Mouse (Mus musculus) erythroid progenitor cell, adult 5-6 weeks (primary cell): Measurements from ENCODE around the gene Dnajc5. TPM values are rescaled to one million over a fixed set of nuclear protein-coding genes. Genes with fewer than 3 reads are reported as not detected.

ENCODE experiments used
- ATAC-seq: replicated peaks from 2 replicates; pipeline ENCODE4 v1.8.0; 2016; ENCODE audit warnings: moderate number of reproducible peaks, mild to moderate bottlenecking, moderate TSS enrichment, inconsistent platforms; ENCODE audit not compliant: poor library complexity, low FRiP score, severe bottlenecking
- total RNA-seq, 2 experiments: library from RNA; stranded (forward) in 1 of 2; stranded (reverse) in 1 of 2; fragments of 150-400 nt in 1 of 2; fragments of 186-747, 209-891 nt in 1 of 2; gene quantifications; 2 replicates each; pipeline versions ENCODE4 v1.2.3 to v1.2.4; 2015 to 2017; ENCODE audit warnings: low replicate concordance in 2 of 2

Dnajc5 gene
- total RNA-seq, 2 experiments from 2014 or later: 23.3 to 25.2 TPM

- ATAC-seq: no peak
These were observed 50.1 kb downstream of the Dnajc5 start for GRCm38 (mm10) chr2:181570375-181570774.

- no peak for ATAC-seq
These were observed 50.8 kb downstream of the Dnajc5 start for GRCm38 (mm10) chr2:181570921-181571595.

- ATAC-seq: no peak
These were observed 51.8 kb downstream of the Dnajc5 start for GRCm38 (mm10) chr2:181571941-181572670.

GRCm38 (mm10) chr2:181572921-181573920 is 52.9 kb downstream of the Dnajc5 start:
- no peak for ATAC-seq

- ATAC-seq: no peak
These were observed 53.7 kb downstream of the Dnajc5 start for GRCm38 (mm10) chr2:181573961-181574360.

GRCm38 (mm10) chr2:181574921-181575545 is 54.7 kb downstream of the Dnajc5 start:
- no peak for ATAC-seq

GRCm38 (mm10) chr2:181576613-181577012 is 56.3 kb downstream of the Dnajc5 start:
- ATAC-seq: no peak

- ATAC-seq: no peak
These were observed 56.8 kb downstream of the Dnajc5 start for GRCm38 (mm10) chr2:181577126-181577525.

- ATAC-seq: no peak
These were observed 57.8 kb downstream of the Dnajc5 start for GRCm38 (mm10) chr2:181577981-181578581.

GRCm38 (mm10) chr2:181578790-181579618 is 58.7 kb downstream of the Dnajc5 start:
- ATAC-seq: no peak

GRCm38 (mm10) chr2:181579681-181580080 is 59.4 kb downstream of the Dnajc5 start:
- ATAC-seq: no peak

GRCm38 (mm10) chr2:181580131-181580772 is 60.0 kb downstream of the Dnajc5 start:
- ATAC-seq: no peak

GRCm38 (mm10) chr2:181581016-181581401 is 60.7 kb downstream of the Dnajc5 start:
- peak; percentile 79 for ATAC-seq

GRCm38 (mm10) chr2:181581402-181582120 is 61.3 kb downstream of the Dnajc5 start:
- peak; percentile 77 for ATAC-seq

- no peak for ATAC-seq
These were observed 62.1 kb downstream of the Dnajc5 start for GRCm38 (mm10) chr2:181582358-181582757.

GRCm38 (mm10) chr2:181582939-181583338 is 62.7 kb downstream of the Dnajc5 start:
- ATAC-seq: no peak

GRCm38 (mm10) chr2:181583460-181584257 is 63.4 kb downstream of the Dnajc5 start:
- ATAC-seq: no peak
